Mouse (Mus musculus) heart, postnatal 0 days (tissue): Measurements from ENCODE around the gene Apool.

ENCODE experiments used
- CTCF ChIP-seq: IDR thresholded peaks from 2 replicates; pipeline ENCODE4 v1.5.1; 2016; ENCODE audit warnings: antibody characterized with exemption, control low read depth, low read depth
- EP300 ChIP-seq: IDR thresholded peaks from 2 replicates; pipeline ENCODE4 v1.6.1; 2016; ENCODE audit warnings: antibody characterized with exemption, low read depth

- TF ChIP-seq CTCF (peak; percentile 40), EP300 (no peak)
These were observed 37.3 kb downstream of the Apool start for GRCm38 (mm10) chrX:112348395-112348791.
